Mouse (Mus musculus): ENCODE measurements around the gene Col4a3bp. TPM values are rescaled to one million over a fixed set of nuclear protein-coding genes. Genes with fewer than 3 reads are reported as not detected.
A peak's percentile ranks its signal among the peaks of the same experiment; 100 is the strongest.
"Not testable (repeated sequence)": the region's sequence is repeated elsewhere in the genome, so short reads cannot be mapped to it uniquely, and the experiment has no call there.

Gene Col4a3bp
- polyA plus RNA-seq, 1 experiment from 2014 or later, result 9.0 TPM

DNA sequence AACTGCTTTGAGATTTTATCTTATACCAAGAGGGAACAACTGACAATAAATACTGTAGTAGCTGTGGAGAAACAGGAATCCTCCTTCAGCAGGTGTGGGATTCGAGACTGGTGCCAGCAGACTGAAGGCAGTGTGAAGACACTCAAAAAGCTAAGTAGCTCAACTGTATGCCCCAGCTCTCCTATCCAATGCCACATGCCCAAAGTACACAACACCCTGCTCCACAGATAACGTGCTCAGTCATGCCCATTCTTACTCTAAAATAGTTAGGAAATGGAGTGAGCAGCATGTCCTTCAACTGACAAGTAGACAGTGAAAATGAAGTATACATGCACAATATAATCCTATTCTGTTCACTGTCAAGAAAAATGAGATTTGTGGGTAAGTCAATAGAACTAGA is 101.8 kb downstream of the Col4a3bp start:
- no peak for DNase-seq (ENCODE audit: low spot score)

DNA sequence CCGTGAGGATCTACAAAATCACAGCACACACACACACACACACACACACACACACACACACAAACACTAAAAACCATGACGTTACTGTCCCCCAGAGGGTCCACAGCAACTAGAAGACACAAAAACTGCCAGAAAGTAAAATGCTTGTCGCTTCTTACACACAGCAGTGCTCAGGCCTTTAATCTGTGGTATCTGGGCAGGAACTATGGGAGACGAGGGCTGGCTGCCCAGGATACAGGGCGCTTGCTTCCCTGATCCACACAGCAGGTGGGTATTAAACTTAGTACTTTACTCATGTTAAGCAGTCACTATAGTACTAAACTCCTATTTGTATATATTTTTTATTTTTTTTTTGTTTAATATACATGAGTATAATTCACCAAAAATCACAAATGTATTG is 103.4 kb downstream of the Col4a3bp start:
- no peak for DNase-seq (ENCODE audit: low spot score)

DNA sequence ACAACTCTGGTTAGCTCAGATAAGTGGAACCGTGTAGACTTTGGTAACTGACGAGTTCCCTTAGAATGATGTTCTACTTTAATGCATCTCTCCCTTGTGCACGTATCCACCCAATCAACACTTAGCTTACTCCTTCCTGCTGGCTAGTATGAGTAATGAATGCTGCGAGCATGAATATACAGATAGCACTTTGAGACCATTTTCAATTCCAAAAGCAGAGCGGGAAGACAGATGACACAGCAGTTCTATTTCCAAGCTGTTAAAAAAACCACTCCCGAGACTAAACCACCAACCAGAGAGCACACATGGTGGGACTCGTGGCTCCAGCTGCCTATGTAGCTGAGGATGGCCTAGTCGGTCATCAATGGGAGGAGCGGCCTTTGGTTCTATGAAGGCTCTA is 110.6 kb downstream of the Col4a3bp start:
- DNase-seq (ENCODE audit: low spot score), result no peak

DNA sequence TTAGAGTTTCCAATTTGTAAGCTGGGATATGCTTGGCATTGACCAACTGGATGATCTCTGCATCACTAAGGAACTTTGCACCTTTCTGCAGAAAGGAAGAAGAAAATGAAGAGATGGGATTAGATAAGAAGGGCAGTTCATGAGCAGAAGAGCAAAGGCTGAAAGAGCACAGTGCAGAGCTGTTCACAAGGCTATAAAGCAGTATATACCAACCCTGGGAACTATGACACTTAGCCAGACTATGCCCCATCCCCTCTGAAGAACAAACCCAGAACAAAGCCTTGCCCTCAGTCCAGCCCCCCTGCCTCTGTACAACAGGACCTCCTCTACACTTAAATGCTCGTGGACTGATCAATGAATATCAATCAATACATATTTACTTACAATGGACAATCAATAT is 114.3 kb downstream of the Col4a3bp start:
- no peak for DNase-seq (ENCODE audit: low spot score)

DNA sequence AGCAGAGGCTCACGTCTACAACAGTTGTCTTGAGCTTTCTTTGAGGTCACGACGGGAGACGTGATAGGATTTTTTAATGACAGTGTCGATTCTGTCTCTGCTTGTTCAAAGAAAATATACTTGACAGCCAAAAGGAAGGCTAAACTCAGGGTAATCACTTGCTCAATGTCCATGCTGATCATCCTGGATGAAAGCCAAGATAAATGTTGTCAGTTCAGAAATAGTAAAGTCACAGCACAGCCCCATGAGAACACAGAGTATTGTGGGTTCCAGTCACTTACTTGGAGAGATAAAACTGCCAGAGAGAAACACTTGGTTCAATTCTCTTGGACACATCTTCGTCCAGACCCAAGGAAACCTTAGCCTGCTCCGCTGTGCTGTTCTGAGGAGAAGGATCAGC is 116.5 kb downstream of the Col4a3bp start:
- no peak for DNase-seq (ENCODE audit: low spot score)

DNA sequence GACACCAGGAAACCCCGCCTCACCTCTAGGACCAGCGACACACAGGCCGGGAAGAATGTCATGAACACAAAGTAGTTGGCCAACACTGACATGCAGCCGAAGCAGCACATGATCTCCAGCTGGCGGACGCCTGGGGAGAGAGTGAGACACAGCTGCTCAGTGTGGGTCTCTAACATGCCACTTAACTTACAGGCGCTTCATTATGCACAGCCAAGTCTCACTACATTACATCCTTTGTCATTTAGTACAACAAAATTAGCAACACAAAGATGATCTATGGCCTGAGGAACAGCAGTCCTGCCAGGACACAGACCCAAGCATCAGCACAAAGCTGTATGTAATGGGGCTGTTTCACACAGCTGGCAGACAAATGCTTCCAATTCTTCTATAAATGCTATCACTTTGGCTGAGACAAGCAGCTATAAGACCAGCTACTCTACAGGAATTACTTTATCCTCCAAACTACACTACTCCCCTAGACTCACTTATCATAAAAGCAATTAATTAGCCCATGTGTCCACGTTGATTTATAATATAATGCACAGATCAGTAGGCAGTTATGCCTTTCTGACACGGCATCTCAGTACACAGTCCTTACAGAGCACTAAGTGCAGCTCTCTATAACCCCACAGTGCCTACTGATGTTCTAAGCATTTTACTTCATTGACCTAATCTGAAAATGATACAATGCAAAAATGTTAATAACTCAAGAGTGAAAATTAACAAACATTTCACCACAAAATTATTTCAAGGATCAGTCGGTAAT is 117.9 kb downstream of the Col4a3bp start:
- DNase-seq (ENCODE audit: low spot score), result no peak

DNA sequence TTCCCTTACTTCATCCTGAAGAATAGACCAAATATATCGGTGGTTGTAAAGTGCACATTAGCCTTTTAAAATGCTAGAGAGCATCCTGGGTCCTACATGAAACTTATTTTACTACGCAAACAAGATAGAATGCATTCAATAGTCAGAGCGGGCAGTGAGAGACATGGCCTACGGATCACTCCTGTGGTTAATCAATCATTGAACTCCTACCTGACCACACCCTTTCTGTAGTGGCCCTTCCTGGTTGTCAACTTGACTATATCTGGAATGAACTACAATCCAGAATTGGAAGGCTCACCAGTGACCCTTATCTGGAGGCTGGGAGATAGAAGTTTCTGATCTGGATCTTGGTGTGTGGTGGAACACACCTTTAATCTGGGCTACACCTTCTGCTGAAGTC is 120.7 kb downstream of the Col4a3bp start:
- not testable (repeated sequence) for DNase-seq (ENCODE audit: low spot score)

DNA sequence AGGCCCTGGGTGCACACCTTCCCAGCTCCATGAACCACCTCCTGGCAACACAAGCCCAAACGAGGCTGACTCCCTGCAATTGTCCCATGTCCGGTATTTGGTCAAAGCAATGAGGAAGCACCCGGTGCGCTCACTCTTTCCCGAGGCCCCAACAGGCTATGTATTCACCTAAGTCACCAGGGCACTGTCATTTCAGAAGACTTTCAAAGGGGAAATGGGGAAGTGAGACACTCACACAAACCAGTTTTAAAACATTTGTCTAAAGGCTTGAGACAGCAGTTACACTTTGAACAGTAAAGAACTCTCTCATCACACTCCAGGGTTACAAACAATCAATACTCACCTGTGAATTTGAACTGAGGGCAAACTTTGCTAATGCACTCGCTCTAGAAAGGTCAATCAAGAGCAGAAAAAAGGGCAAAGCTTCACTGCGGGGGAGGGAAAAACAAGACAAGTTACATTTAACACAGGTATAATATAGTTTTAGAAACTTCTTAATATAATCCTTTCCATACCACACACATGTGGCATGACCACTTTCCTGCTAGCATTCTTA is 122.1 kb downstream of the Col4a3bp start:
- no peak for DNase-seq (ENCODE audit: low spot score)

DNA sequence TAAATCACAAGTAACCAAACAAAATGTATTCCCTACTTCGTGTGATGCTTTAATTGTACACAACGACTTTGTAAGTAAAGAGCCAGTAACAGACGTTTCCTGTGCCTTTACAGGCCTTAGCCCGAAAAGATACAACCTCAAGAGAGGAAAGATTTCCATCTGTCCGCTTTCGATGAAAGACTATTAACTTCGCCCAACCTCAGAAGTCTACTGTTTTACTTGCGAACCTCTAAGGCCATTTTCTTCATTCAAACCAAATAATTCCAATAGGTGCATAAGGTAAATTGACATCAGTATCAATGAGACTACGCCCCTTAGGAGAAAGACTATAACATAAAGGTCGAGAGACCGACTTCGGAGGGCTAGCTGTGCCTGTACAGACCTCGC is 127.6 kb downstream of the Col4a3bp start:
- peak; percentile 32 for DNase-seq (ENCODE audit: low spot score)

DNA sequence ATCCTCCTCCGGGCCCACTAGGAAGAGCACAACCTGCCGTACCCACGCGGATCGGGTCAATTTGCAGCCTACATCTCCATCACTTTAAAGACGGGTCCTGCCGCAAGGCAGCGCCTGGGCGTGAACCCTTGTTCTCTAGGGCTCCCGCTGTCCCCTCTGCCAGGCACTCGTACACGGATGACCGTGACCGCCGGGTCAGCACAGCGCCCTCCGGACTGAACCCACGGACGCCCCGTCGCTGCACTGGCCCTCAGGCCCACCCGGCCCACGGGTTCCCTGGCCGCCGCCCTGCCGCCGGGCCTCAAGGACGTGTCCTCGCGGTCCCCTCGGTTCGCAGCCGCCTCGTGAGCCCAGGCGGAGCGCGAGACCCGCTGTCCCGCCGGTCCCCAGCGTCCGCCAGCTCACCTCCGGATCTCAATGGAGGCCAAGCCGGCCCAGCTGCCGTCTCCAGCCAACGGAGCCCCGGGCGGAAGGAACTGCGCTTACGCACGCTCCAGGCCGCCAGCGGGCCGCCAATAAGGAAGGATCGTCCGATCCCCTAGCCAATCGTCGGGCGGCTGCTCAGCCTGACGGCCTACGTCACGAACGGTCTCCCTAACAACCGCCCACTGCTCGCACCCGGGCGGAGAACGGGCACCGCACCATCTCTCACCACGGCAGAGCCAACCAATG is 128.1 kb downstream of the Col4a3bp start, which contains the start of gene Hmgcr:
TSS of gene Hmgcr (minus strand) at position 531 of the 672 bp plus-strand sequence.
- peak; percentile 98 for DNase-seq (ENCODE audit: low spot score)

DNA sequence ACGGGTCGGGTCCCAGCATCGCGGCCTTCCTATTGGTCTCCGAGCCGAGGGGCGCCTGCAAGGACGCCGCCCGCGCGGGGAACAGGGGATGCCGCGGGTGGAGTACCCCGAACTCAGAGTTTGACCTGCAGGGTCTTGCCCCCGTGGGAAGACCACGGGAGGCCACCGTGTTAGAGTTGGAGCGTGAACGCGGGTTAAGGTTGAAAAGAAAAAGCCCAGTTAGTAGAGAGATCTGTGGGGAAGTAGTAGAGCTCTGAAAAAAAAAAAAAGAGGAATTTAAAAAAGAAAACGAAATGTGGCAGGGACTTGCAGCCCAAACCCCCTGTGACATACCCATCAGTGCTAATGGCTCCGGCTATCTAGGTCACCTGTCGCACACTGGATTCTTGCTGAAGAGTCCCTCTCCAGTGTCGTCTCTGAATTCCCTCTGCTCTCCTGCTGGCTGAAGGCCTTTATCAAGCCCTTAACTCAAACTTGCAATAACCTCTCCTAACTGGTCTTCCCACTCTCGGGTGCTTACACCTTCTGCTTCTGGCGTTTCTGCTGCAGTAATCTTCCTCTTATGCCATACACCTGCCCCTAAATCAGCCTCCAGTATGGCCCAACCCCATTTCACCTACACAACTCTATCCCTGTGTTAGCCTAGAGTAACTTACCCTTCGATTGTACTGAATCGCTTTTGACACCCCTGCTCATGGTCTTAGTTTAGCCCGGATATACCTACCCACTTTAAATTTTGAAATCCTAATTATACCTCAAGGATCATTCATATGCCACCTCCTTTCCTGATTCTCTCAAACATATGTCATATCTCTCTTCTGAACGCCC is 128.9 kb downstream of the Col4a3bp start:
- DNase-seq (ENCODE audit: low spot score), result no peak

DNA sequence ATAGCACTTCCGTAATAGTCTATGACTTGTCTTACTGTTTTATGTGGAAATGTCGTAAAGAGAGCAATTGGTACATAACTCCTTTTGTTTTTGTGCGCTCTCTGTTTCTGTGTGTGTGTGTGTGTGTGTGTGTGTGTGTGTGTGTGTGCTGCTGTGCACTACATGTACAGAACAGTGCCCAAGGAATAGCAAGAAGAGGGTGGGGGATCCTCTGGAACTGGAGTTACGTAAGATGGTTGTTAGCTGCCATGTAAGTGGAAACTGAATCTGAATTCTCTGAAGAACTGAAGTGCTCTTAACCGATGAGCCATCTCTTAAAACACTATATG is 129.5 kb downstream of the Col4a3bp start:
- DNase-seq (ENCODE audit: low spot score), result no peak

DNA sequence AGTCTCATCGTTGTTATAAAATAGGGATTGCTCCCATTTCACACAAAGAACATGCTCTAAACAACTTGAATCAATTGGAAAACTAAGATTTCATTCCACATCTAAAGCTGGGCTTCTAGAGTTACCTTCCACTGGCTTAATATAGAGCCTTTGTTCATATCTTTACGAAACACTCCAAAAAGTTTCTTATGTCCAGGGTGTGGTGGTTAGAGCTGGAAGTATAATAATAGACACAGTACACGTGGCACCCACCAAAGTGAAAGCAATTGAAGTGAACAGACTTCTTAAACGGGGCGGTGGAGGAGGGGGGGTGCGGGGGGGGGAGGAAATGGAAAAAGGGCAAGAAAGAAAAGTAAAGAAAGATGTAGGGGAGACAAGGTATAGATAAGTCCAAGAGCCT is 129.9 kb downstream of the Col4a3bp start:
- DNase-seq (ENCODE audit: low spot score), result no peak

DNA sequence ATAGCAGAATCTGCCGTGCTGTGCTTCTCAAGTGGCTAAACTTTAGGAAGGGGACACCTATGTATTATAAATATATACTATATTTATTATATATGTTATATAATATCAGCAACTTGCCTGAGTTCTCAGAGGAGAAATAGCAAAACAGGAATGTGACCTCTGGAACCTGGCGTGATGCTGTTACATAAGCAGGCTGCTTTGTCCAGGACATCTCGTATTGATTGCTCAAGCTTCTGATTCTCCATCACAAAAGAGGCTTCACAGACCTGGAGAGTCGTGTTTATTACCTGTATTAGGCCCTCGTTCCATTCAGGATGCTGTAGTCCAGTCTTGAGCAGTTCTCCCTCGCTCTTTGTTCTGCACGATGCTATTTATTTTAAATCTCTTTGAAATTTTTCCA is 131.4 kb downstream of the Col4a3bp start:
- no peak for DNase-seq (ENCODE audit: low spot score)

DNA sequence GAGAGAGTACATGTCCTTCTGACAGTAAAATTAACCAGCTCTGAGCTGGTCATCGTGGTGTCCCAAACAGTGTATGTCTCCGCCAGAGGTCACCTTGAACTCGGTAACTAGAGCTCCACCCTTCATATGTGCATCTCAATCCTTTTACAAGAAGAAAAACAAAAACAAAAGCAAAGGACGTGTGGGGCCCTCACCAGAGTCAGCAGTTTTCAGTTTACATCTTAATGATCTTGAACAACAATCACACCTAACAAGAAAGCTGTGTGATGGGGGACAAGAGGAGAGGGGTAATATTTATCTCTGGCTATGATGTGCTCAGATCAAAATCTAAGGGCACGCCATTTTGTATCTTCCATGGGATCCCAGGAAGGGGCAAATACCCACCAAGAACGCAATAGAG is 133.3 kb downstream of the Col4a3bp start:
- no peak for DNase-seq (ENCODE audit: low spot score)

DNA sequence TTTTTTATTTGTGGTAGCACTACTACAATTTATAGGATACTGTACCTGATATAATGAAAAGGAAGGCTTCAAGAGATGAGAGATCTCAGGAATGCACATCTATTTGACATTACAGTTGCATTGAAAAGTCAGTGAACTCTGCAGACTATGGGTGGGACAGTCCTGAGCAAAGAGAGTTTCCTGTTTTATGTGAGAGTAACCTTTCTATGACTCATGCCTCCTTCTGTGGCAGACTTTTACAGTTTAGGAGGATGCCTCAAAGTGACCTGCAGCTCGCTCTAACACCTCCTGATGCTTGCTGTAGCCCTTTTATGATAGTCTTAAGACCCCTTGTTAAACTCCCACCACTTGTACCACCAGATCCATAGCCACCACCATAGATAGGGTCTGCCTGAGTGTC is 134.7 kb downstream of the Col4a3bp start:
- no peak for DNase-seq (ENCODE audit: low spot score)

DNA sequence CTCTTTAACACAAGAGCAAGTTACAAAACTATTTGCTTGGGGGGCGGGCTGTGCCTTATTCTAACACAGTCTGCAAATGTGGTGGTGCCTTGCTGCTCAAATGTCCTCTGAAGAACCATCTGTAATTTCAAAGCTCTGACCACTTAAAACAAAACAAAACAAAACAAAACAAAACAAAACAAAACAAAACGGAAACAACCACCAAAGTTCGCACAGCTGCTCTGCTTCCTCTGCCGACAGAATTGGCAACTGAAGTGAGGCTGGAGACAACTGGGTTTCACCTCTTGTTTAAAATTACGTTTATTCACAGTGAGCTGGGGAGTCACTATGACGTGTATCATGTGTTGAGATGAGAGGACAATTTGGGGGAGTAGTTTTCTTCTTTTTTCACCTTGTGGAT is 136.2 kb downstream of the Col4a3bp start:
- no peak for DNase-seq (ENCODE audit: low spot score)

DNA sequence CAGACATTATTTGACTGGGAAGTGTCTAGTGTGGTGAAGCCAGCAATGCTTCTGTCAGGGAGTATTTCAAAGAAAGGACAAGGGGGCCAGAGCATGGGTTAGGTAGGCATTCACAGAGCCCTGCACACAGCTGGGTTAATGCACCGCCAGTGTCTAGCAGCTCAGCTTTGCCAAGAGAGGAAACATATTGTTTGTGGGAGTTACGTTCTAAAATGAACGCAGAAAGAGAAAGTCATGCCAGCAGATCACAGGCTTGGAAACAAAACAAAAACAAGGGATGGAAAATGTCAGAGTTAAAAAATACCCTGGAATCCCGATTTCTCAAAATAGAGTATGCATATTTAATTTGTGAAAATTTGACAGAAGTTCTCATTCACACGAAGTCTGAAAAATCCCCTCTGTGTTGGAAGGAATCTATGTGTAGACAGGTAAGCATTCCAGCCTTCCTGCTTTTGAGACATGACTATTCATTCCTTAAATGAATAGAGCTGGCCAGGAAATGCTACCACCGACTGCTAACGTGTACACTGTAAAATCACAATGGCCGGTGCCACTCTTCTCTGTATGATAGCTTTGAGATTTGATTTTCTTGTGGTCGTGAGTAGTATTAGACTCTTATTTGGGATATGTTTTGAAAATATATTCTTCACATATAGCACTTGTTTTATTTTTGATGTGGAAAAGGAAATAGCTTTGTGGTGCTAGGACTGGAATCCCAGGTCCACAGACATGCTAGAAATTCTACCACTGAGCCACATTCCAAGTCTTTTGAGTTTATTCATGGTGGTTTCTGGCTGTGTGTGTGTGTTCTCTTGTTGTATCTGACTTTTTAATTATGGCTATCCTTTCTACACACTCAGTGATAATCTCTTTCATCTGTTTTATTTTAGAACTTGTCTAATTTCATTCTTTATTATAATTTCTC is 138.0 kb downstream of the Col4a3bp start:
- DNase-seq (ENCODE audit: low spot score), result no peak

DNA sequence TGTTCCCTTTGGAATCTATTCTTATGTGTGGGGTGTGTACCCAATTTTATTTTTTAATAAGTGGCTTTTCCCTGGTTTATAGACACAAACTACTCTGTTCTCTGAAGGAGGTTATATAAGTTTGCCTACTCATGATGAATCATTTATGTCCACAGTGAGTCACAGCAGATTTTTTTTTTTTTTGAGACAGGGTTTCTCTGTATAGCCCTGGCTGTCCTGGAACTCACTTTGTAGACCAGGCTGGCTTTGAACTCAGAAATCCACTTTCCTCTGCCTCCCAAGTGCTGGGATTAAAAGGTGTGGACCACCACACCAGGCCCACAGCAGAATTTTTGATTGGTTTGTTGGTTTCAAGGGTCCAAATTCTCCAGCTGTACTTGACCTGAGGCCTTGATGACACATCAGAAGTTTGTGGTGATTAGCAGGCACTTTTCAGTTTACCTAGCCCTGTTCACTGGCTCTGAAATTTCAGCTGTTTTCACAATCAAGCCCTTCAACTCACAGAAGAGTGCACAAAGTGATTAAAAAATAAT is 138.7 kb downstream of the Col4a3bp start:
- DNase-seq (ENCODE audit: low spot score), result no peak

DNA sequence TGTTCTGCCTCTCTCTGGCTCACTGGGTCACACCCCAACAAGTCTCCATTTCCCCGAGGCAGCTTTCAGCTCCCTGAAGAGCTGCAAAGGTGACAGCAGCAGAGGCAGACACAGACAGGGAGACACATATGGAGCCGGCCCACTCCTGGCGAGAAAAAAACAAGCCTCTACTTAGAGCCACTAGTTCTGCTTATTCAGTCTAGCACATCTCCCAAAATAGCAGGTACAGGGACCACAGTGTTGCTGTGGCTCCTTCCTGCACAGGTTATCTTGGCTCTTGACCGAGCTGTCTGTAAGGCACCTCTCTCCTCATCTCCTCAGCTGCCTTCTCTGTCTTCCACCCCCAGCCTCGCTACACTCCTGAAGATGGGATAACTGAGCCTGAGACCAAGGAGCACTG is 142.4 kb downstream of the Col4a3bp start:
- DNase-seq (ENCODE audit: low spot score), result no peak

DNA sequence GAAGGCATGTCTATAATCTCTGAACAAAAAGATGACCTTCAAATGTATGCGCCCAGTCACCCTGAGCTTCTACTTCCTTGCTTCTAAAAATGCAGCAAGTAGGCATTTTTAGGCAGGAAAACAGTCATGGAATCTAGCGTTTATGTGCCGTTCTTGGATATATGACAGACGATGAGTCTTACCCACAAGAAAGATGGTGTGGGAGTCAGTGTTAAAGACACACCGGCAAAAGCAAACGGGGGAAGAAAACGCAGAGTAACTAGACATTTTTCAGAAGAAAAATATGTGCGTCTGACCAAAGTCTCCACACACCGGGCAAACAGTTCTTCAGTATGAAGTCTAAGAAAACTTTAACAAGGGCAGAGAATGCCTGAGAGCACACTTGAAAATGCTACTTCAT is 144.8 kb downstream of the Col4a3bp start:
- no peak for DNase-seq (ENCODE audit: low spot score)

All from thymus, postnatal 0 days (tissue).